ENCODE assay signal across 17 mouse cellular contexts in genomic region chr16:87250531-87250930, GRCm38 (mm10).
A peak's percentile ranks its signal among the peaks of the same experiment; 100 is the strongest.
DNase-seq lines count a peak whose midpoint lies in the region; ATAC-seq and TF ChIP-seq lines count a peak whose summit lies in the region.
"Had no signal": no experiment of that assay in that cellular context is flagged by ENCODE, and none has a peak within 500 bp of the region (broad histone marks: within the 10 kb centered on the region; RNA-seq: fewer than 3 reads in every experiment).

No protein-coding gene starts in this region.

- H3K4me1 ChIP-seq in kidney, embryonic 14.5 days (ENCODE audit: control insufficient read depth, insufficient read depth, low read length), result 0 out of 2 replicates have a peak, but pooled peaks cover 3% of the 10 kb centered on the region
- H3K4me1 ChIP-seq in heart, embryonic 13.5 days, result peaks cover 34% of the 10 kb centered on the region
- H3K4me1 ChIP-seq in heart, postnatal 0 days (ENCODE audit: control insufficient read depth, insufficient read depth), result peaks cover 4% of the 10 kb centered on the region; the same call in 1 of the 2 replicates
- H3K4me1 ChIP-seq: forebrain, embryonic 12.5 days; hindbrain, embryonic 12.5 days; midbrain, embryonic 15.5 days; neural tube, embryonic 12.5 days had no signal

- H3K4me3 ChIP-seq in kidney, embryonic 14.5 days (ENCODE audit: low read length), result no peak overlapping the region
- H3K4me3 ChIP-seq in heart, embryonic 13.5 days, result no peak overlapping the region
- no peak overlapping the region for H3K4me3 ChIP-seq in heart, postnatal 0 days (ENCODE audit: low read depth, low read length)
- H3K4me3 ChIP-seq: embryonic facial prominence, embryonic 13.5 days; erythroblast, embryonic 14.5 days; forebrain, embryonic 12.5 days; hindbrain, embryonic 12.5 days; midbrain, embryonic 15.5 days; neural tube, embryonic 12.5 days had no signal

- peak; percentile 33 to 48 for DNase-seq in heart, adult 18-20 months
- no peak for DNase-seq in heart, postnatal 25 days (ENCODE audit: low spot score)
- peak; percentile 17 for DNase-seq in kidney, adult 9 months
- DNase-seq in heart, postnatal 0 days (ENCODE audit: low spot score), result no peak
- no peak for DNase-seq in layer of hippocampus, postnatal 14 days (ENCODE audit: low spot score in 2 of 2)
- DNase-seq: layer of hippocampus, postnatal 36 days; right cerebral cortex, postnatal 14 days had no signal

- 63% methylated on average over 10 of the region's 10 CpGs for WGBS in kidney, embryonic 14.5 days
- WGBS in heart, embryonic 13.5 days, result 51% methylated on average over 10 of the region's 10 CpGs
- WGBS in heart, postnatal 0 days, result 35% methylated on average over 10 of the region's 10 CpGs

- no peak; the same call in 1 of the 2 replicates for ATAC-seq in kidney, embryonic 14.5 days (ENCODE audit: low FRiP score, low TSS enrichment)
- no peak for ATAC-seq in heart, embryonic 13.5 days (ENCODE audit: extremely low read depth, insufficient number of reproducible peaks, low FRiP score, low TSS enrichment)
- ATAC-seq in heart, postnatal 0 days (ENCODE audit: insufficient read depth, low read depth), result no peak
- ATAC-seq: CD4-positive, CD25-positive, alpha-beta regulatory T cell, adult 4 months; midbrain, embryonic 15.5 days had no signal

- no peaks in the 10 kb centered on the region for H3K27me3 ChIP-seq in kidney, embryonic 14.5 days (ENCODE audit: control insufficient read depth, insufficient read depth, low read length)
- H3K27me3 ChIP-seq in heart, embryonic 13.5 days (replicated peaks), result no peaks in the 10 kb centered on the region
- no peaks in the 10 kb centered on the region for H3K27me3 ChIP-seq in heart, postnatal 0 days (ENCODE audit: control insufficient read depth, insufficient read depth, low read length)
- H3K27me3 ChIP-seq: forebrain, embryonic 12.5 days; hindbrain, embryonic 12.5 days; midbrain, embryonic 15.5 days; neural tube, embryonic 12.5 days had no signal

- no peak overlapping the region for H3K27ac ChIP-seq in kidney, embryonic 14.5 days (ENCODE audit: low read depth, low read length)
- peak overlapping the region; percentile 58 for H3K27ac ChIP-seq in heart, embryonic 13.5 days (replicated peaks)
- peak overlapping the region; percentile 69 for H3K27ac ChIP-seq in heart, postnatal 0 days (ENCODE audit: low read depth)
- H3K27ac ChIP-seq: embryonic facial prominence, embryonic 13.5 days; forebrain, embryonic 12.5 days; hindbrain, embryonic 12.5 days; midbrain, embryonic 15.5 days; neural tube, embryonic 12.5 days; stomach, postnatal 0 days had no signal

- no peak overlapping the region for H3K4me2 ChIP-seq in kidney, embryonic 14.5 days (replicated peaks; ENCODE audit: low read depth, low read length)
- no peak overlapping the region for H3K4me2 ChIP-seq in heart, embryonic 13.5 days
- no peak overlapping the region for H3K4me2 ChIP-seq in heart, postnatal 0 days (ENCODE audit: low read depth, low read length)
- H3K4me2 ChIP-seq: embryonic facial prominence, embryonic 13.5 days; forebrain, embryonic 12.5 days; hindbrain, embryonic 12.5 days; midbrain, embryonic 15.5 days; neural tube, embryonic 12.5 days had no signal

- intact Hi-C loops in heart, postnatal 25 days (cut with DNase I), result no loop called here

- no peak overlapping the region for H3K9ac ChIP-seq in kidney, embryonic 14.5 days (ENCODE audit: low read depth, low read length)
- H3K9ac ChIP-seq in heart, embryonic 13.5 days, result no peak overlapping the region
- no peak overlapping the region for H3K9ac ChIP-seq in heart, postnatal 0 days (replicated peaks; ENCODE audit: low read depth, low read length)
- H3K9ac ChIP-seq: embryonic facial prominence, embryonic 13.5 days; forebrain, embryonic 12.5 days; hindbrain, embryonic 12.5 days; midbrain, embryonic 15.5 days; neural tube, embryonic 12.5 days had no signal

- TF ChIP-seq EP300 in heart, postnatal 0 days (IDR thresholded peaks at IDR 0.05; ENCODE audit: low read depth), result no peak

- no peaks in the 10 kb centered on the region for H3K9me3 ChIP-seq in kidney, embryonic 14.5 days (ENCODE audit: control insufficient read depth, low read length)
- H3K9me3 ChIP-seq in heart, embryonic 13.5 days, result no peaks in the 10 kb centered on the region
- H3K9me3 ChIP-seq in heart, postnatal 0 days (replicated peaks; ENCODE audit: control insufficient read depth, low read length), result no peaks in the 10 kb centered on the region
- H3K9me3 ChIP-seq: embryonic facial prominence, embryonic 13.5 days; forebrain, embryonic 12.5 days; hindbrain, embryonic 12.5 days; midbrain, embryonic 15.5 days; neural tube, embryonic 12.5 days had no signal

- H3K36me3 ChIP-seq in kidney, embryonic 14.5 days (ENCODE audit: control insufficient read depth, insufficient read depth, low read length), result no peaks in the 10 kb centered on the region
- no peaks in the 10 kb centered on the region for H3K36me3 ChIP-seq in heart, embryonic 13.5 days
- H3K36me3 ChIP-seq in heart, postnatal 0 days (replicated peaks; ENCODE audit: control insufficient read depth, insufficient read depth, low read length), result no peaks in the 10 kb centered on the region
- H3K36me3 ChIP-seq: embryonic facial prominence, embryonic 13.5 days; forebrain, embryonic 12.5 days; hindbrain, embryonic 12.5 days; midbrain, embryonic 15.5 days; neural tube, embryonic 12.5 days had no signal

- no peak for TF ChIP-seq CTCF in heart, postnatal 0 days (IDR thresholded peaks at IDR 0.05; ENCODE audit: low read depth)

Comparison
In these comparisons a context has a peak if more than half of its experiments do, and no peak if none do; other contexts are left out.
1. DNase-seq: peak in heart, adult 18-20 months (2 of 2) and kidney, adult 9 months (single experiment); none in heart, postnatal 25 days (single experiment), heart, postnatal 0 days (single experiment) and layer of hippocampus, postnatal 14 days (0 of 2).